Mouse (Mus musculus) liver, embryonic 14.5 days (tissue): ENCODE results near the gene Rlbp1.

Experiments used
- CTCF ChIP-seq: IDR thresholded peaks from 2 replicates; pipeline ENCODE4 v1.5.1; 2016; ENCODE audit warnings: antibody characterized with exemption, low read depth, control low read depth
- EP300 ChIP-seq: IDR thresholded peaks from 2 replicates; pipeline ENCODE4 v1.6.1; 2016; ENCODE audit warnings: antibody characterized with exemption, low read depth

GRCm38 (mm10) chr7:79428243-79428642, 41.4 kb upstream of the Rlbp1 start:
- TF ChIP-seq CTCF (no peak), EP300 (no peak)
